Mouse (Mus musculus) C2C12 (cell line): Measurements from ENCODE around the gene G0s2.

ENCODE experiments used
- CTCF ChIP-seq: IDR thresholded peaks from one replicate; pipeline ENCODE4 v1.5.1; 2011; ENCODE audit not compliant: control insufficient read depth, insufficient read depth, insufficient read length
- MYOG ChIP-seq: IDR thresholded peaks from one replicate; pipeline ENCODE4 v1.6.1; 2011; ENCODE audit not compliant: control insufficient read depth, insufficient read length; ENCODE audit errors: extremely low read depth

DNA sequence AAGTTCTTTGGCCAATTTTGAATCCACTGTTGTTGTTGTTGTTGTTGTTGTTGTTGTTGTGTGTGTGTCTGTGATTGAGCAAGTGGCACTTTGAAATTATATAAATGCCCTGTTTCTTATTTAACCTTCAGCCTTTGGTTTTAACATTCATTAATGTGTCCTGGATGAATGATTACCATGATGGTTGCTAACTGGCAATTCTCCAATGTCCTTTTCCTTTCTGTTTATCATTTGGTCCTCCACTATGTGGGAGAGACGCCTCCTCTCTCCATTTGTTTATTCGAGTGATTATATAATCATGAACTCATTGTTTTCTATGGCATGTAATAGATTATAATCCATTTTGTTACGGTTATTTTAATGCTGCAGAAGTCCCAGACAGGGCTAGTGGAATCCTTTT is 42.5 kb downstream of the G0s2 start:
- no peak for TF ChIP-seq MYOG
- TF ChIP-seq CTCF = no peak
